Mouse (Mus musculus) MN1 (cell line): ENCODE data around the gene Fcho2.
"Not testable (repeated sequence)": the region's sequence is repeated elsewhere in the genome, so short reads cannot be mapped to it uniquely, and the experiment has no call there.

Experiments
- DNase-seq: peaks from one replicate; pipeline ENCODE4 v3.0.0-alpha.2; 2016; ENCODE audit warnings: low spot score

Gene Fcho2

GRCm38 (mm10) chr13:98815147-98815785 is at the start of gene Fcho2:
Gene Fcho2 (minus strand): TSS chr13:98815449.
- DNase-seq, result peak; percentile 99

- DNase-seq, result no peak
These were observed 40.0 kb upstream of the Fcho2 start for GRCm38 (mm10) chr13:98855291-98855690.

DNA sequence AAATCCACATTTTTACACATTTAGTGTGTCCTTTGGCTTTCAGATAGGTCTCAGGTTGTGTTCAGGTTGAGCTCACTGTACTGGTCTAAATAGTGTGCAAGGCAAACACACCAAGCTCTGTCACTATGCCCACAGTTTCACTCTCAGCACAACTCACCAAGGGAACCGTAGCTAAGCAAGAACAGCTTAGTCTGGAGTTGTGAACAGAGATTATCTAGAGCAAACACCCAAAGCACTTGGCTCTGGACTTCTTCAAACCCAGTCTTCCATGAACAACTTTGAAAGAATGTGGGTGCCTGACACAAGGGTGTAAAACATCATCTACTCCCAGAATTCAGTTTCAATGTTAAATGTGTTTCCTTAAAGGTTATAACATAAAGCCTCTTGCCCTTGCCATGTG is 30.5 kb upstream of the Fcho2 start:
- DNase-seq, result no peak

DNA sequence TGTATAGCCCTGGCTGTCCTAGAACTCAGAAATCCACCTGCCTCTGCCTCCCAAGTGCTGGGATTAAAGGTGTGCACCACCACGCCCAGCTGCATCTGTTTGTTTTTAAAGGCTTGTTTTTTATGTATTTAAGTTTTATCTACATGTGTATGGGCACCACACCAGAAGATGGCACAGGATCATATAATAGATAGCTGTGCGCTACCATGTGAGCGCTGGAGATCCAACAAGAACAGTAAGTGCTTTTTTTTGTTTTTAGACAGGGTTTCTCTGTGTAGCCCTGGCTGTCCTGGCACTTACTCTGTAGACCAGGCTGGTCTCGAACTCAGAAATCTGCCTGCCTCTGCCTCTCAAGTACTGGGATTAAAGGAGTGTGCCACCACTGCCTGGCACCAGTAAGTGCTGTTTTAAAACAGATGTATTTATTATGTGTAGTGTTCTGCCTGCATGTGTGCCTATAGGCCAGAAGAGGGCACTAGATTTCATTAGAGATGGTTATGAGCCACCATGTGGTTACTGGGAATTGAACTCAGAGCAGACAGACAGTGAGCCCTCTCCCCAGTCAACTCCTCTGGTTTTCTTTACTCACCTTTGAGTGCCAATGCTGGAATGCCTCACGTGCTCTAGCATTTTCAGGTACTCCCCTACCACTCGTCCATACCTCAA is 21.3 kb upstream of the Fcho2 start:
- no peak for DNase-seq

GRCm38 (mm10) chr13:98835740-98836139 is 20.5 kb upstream of the Fcho2 start:
- DNase-seq, result no peak

DNA sequence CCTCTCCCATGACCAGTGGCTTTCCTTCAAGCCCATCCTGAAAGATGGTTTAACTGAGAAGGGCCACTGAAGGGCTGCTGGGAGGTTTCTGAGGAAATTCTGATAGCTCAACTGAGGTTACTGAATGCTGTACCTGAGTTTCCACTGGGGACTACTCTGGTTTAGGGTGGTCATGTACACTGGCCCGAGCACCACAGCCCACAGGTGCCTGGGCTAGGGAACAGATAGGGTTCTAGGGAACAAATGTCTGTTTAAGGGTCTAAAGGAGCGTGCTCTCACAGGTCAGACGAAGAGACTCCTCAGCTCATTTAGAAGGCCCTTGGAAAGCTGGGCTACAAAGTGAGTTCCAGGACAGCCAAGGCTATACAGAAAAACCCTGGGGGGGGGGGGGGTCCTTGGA is 19.5 kb upstream of the Fcho2 start:
- DNase-seq, result no peak

GRCm38 (mm10) chr13:98834199-98834598 is 18.9 kb upstream of the Fcho2 start:
- DNase-seq, result no peak

GRCm38 (mm10) chr13:98832451-98833450 is 17.5 kb upstream of the Fcho2 start:
- DNase-seq, result no peak

DNA sequence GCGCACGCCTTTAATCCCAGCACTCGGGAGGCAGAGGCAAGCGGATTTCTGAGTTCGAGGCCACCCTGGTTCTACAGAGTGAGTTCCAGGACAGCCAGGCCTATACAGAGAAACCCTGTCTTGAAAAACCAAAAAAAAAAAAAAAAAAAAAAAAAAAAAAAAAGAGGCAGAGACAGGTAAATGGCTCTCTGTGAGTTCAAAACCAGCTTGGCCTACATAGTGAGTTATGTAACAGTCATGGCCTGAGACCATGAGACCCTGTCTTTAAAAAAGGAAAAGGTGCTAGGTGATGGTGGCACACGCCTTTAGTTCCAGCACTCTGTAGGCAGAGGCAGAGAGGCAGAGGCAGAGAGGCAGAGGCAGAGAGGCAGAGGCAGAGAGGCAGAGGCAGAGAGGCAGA is 13.8 kb upstream of the Fcho2 start:
- not testable (repeated sequence) for DNase-seq

DNA sequence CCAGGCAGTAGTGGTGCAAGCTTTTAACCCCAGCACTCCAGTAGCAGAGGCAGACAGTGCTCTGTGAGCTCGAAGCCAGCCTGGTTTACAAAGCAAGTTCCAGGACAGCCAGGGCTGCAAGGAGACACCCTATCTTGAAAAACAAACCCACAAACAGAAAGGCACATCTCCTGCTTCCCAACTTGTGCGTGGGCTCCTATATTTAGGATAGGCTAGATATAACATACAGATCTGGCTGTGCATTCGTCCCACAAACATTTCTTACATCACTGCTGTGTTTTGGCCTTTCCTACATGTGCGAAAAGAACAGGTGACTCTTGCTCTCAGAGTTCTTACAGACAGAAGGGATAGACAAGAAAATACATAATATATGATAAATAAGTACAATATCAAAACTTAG is 10.3 kb upstream of the Fcho2 start:
- DNase-seq, result no peak

DNA sequence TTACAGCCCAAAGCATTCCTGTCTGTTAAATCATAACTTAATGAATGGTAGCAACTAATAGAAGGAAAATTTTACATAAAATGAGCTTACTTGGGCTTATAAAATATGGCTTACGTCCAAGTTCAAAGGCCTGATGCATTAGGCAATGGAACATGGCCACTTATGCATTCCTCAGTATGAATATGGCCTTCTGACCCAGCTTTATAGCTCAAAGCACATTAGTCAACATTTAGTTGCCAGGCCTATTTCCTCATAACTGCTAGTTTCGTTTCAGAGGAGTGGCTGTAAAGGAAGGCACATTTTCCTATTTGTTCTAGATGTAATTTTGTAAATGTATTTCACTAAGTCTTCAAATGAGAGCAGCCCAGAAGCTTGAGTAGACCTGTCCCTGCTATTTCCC is 3.8 kb upstream of the Fcho2 start:
- no peak for DNase-seq

DNA sequence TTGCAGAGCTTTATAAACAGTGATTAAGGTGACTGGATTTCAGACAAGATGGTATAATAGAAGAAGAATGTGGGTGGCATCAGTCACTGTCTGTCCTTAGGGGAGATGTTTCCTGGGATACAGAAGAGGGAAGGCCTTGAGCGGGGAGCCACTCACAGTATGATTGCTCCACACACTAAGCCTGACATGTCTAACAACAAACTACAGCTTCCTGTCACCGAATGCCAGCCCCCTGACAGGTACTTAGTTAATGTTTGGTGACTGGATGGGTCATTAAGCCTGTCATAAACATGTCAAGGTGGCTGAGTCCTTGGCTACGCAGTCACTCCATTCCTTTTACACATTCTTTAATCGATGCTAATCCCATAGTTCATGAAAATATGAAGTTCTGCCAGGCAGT is 3.0 kb upstream of the Fcho2 start:
- no peak for DNase-seq

DNA sequence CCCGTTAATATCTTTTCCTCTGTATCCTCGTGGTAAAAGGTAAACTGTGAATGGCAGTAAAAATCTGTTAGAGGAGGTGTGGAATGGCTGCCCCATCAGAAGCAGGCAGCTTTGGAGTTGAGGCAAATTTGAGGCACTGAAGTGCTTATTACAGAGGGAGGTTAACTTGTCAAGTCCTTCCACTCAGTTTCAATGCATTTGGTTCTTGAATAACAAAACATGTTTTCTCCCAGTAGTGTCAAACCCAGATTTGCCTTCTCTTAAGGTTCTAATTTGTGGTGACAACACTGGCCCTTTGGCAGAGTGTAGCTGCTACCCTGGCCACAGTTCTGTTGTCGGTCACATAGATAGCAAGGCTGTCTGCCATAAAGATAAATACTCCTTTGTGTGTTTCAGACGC is 2.5 kb upstream of the Fcho2 start:
- no peak for DNase-seq

GRCm38 (mm10) chr13:98816981-98817660 is 1.9 kb upstream of the Fcho2 start:
- DNase-seq, result not testable (repeated sequence)

GRCm38 (mm10) chr13:98816571-98816970 is 1.3 kb upstream of the Fcho2 start:
- DNase-seq, result no peak

DNA sequence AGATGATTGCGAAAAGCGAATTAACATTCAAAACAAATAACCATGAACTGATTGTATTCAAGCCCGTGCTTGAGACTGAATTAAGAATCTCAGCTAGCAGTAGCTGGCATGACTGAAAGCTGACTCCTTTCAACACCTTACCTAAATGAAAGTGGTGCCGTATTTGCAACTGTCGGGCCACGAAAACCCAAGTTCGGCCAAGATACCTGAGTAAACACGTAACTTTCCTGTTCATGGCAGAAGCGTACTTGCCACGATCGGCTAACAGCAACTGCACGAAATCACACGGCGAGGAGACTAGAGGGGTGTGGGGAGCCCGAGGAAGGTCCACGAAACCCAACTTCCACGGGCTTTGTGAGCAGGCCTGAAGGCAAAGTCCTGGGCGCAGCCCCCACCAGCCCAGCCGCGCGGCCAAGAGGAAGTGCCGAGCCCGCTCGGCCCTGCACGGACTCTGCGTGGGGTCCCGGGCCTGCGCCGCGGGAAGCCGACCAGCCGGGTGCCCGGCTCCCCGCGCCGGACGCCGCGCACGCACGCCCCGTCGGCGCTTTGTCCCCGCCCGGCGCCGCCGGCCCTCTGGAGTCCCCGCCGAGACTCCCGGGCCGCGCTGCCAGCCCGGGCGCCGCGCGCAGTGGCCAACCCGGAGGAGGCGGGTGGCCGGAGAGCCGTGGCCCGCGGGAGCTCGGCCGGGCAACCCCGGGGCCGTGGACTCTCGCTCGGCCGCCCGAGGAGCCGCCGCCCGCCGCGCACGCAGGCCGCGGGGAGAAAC is 791 bp downstream of the Fcho2 start:
- DNase-seq, result peak; percentile 71

GRCm38 (mm10) chr13:98813596-98814274 is 1.5 kb downstream of the Fcho2 start:
- DNase-seq, result peak; percentile 35

DNA sequence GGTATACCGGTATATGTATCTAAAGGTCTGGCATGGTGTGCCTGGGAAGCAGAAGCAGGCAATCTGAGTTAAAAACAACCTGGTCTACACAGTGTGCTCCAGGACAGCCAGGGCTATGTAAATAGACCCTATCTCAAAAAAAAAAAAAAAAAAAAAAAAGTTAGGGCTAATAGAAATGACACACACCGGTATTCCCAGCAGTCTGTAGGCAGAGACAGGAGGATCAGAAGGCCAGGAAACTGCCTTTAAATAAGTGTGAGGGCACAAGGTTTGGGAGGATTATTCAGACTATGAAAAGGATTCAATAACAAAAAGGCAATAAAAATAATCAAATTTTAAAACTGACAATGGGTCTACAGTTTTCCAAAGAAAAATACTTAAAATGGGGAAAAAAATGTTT is 2.1 kb downstream of the Fcho2 start:
- no peak for DNase-seq

GRCm38 (mm10) chr13:98812285-98812684 is 3.0 kb downstream of the Fcho2 start:
- no peak for DNase-seq

- no peak for DNase-seq
These were observed 5.1 kb downstream of the Fcho2 start for GRCm38 (mm10) chr13:98810143-98810542.

GRCm38 (mm10) chr13:98809087-98809486 is 6.2 kb downstream of the Fcho2 start:
- no peak for DNase-seq
